ENCODE assay signal across 9 mouse cellular contexts in the genomic region with DNA sequence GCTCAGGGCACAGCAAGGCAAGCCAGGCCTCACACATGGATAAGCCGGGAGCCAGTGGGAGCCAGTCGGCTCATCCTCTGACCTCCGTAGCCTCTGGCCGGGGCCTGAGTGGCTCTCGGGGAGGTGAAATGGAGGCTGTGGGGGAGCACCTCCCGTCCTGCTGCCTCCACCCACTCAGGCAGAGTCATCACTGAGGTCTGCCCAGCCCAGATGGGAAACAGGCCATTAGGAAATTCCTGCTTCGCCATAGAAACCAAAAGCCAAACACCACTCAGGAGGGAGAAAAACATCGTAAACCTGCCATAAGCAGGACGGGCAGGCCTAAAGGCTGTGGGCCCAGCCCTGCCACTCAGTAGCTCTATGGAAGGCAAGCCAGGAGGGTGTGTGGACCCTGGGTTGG. TPM values are rescaled to one million over a fixed set of nuclear protein-coding genes. Genes with fewer than 3 reads are reported as not detected.
DNase-seq lines count a peak whose midpoint lies in the region; ATAC-seq and TF ChIP-seq lines count a peak whose summit lies in the region.
"Had no signal": no experiment of that assay in that cellular context is flagged by ENCODE, and none has a peak within 500 bp of the region (broad histone marks: within the 10 kb centered on the region; RNA-seq: fewer than 3 reads in every experiment).

No protein-coding gene starts in this region.

- CTCF ChIA-PET in Patski (lab: Charles Lee) = interaction anchor here (1.2 to 10.1 kb wide), 4 partner anchors 30 to 129 kb away, joined by 4 to 103 read pairs (median 12); no protein-coding TSS in a partner anchor

- DNase-seq in Patski (ENCODE audit: low read depth, low spot score) = peak; percentile 96
- DNase-seq in embryonic facial prominence, embryonic 11.5 days (ENCODE audit: low spot score) = peak; percentile 57
- DNase-seq in intestine, embryonic 14.5 days (ENCODE audit: low spot score) = no peak
- DNase-seq in lung, embryonic 14.5 days = peak; percentile 60
- DNase-seq in cerebellum, adult 11 months = no peak
- DNase-seq in left cerebral cortex, postnatal 4 days = no peak
- no peak for DNase-seq in left cerebral cortex, adult 2 months (ENCODE audit: extremely low spot score in 1 of 2, low spot score in 2 of 2)

- H3K9ac ChIP-seq in embryonic facial prominence, embryonic 11.5 days (replicated peaks; ENCODE audit: low read length) = no peak overlapping the region
- no peak overlapping the region for H3K9ac ChIP-seq in intestine, embryonic 14.5 days (ENCODE audit: low read length)
- no peak overlapping the region for H3K9ac ChIP-seq in lung, embryonic 14.5 days
- H3K9ac ChIP-seq in forebrain, embryonic 12.5 days = no peak overlapping the region
- H3K9ac ChIP-seq: midbrain, embryonic 12.5 days had no signal

- H3K4me3 ChIP-seq in embryonic facial prominence, embryonic 11.5 days (ENCODE audit: low read depth, low read length) = no peak overlapping the region
- no peak overlapping the region for H3K4me3 ChIP-seq in intestine, embryonic 14.5 days (ENCODE audit: low read depth, low read length)
- H3K4me3 ChIP-seq in lung, embryonic 14.5 days (ENCODE audit: low read depth, low read length) = no peak overlapping the region
- H3K4me3 ChIP-seq in forebrain, embryonic 12.5 days (replicated peaks) = no peak overlapping the region
- no peak overlapping the region for H3K4me3 ChIP-seq in left cerebral cortex, adult 2 months
- H3K4me3 ChIP-seq: midbrain, embryonic 12.5 days had no signal

- H3K27ac ChIP-seq in embryonic facial prominence, embryonic 11.5 days (replicated peaks; ENCODE audit: low read depth, low read length) = 0 out of 2 replicates have a peak overlapping the region, but pooled peaks have one; percentile 16
- H3K27ac ChIP-seq in intestine, embryonic 14.5 days (ENCODE audit: low read depth) = peak overlapping the region; percentile 45; the same call in 1 of the 2 replicates
- H3K27ac ChIP-seq in lung, embryonic 14.5 days (ENCODE audit: low read depth) = no peak overlapping the region
- H3K27ac ChIP-seq in forebrain, embryonic 12.5 days = no peak overlapping the region
- no peak overlapping the region; the same call in 1 of the 2 replicates for H3K27ac ChIP-seq in left cerebral cortex, adult 2 months
- H3K27ac ChIP-seq: midbrain, embryonic 12.5 days had no signal

- intact Hi-C loops in left cerebral cortex, postnatal 4 days (cut with DNase I) = loop anchor here (10.0 kb wide), 1 partner anchor 126 kb away; no protein-coding TSS in a partner anchor
- intact Hi-C loops in left cerebral cortex, adult 2 months (cut with DNase I) = no loop called here

- H3K4me2 ChIP-seq in embryonic facial prominence, embryonic 11.5 days (ENCODE audit: low read depth, low read length) = no peak overlapping the region
- no peak overlapping the region for H3K4me2 ChIP-seq in intestine, embryonic 14.5 days (ENCODE audit: low read length)
- H3K4me2 ChIP-seq in lung, embryonic 14.5 days = no peak overlapping the region
- H3K4me2 ChIP-seq in forebrain, embryonic 12.5 days = no peak overlapping the region
- H3K4me2 ChIP-seq: midbrain, embryonic 12.5 days had no signal

- H3K9me3 ChIP-seq in embryonic facial prominence, embryonic 11.5 days (replicated peaks; ENCODE audit: control insufficient read depth, low read length) = no peaks in the 10 kb centered on the region
- H3K9me3 ChIP-seq in intestine, embryonic 14.5 days (ENCODE audit: control insufficient read depth, low read length) = no peaks in the 10 kb centered on the region
- H3K9me3 ChIP-seq in lung, embryonic 14.5 days (ENCODE audit: low read depth, low read length) = no peaks in the 10 kb centered on the region
- no peaks in the 10 kb centered on the region for H3K9me3 ChIP-seq in forebrain, embryonic 12.5 days
- H3K9me3 ChIP-seq: midbrain, embryonic 12.5 days had no signal

- POLR2A ChIA-PET in Patski (lab: Charles Lee) = interaction anchor here (1.8 kb wide), 1 partner anchor 51 kb away, joined by 3 read pairs; no protein-coding TSS in a partner anchor

- 24% methylated on average over 9 of the region's 9 CpGs for WGBS in embryonic facial prominence, embryonic 11.5 days
- 17% methylated on average over 9 of the region's 9 CpGs for WGBS in intestine, embryonic 14.5 days
- WGBS in lung, embryonic 14.5 days = 28% methylated on average over 9 of the region's 9 CpGs
- 63% methylated on average over 9 of the region's 9 CpGs for WGBS in forebrain, embryonic 12.5 days

- peaks cover 11% of the 10 kb centered on the region for H3K4me1 ChIP-seq in embryonic facial prominence, embryonic 11.5 days (ENCODE audit: control insufficient read depth, insufficient read depth, low read length)
- H3K4me1 ChIP-seq in intestine, embryonic 14.5 days (replicated peaks; ENCODE audit: control insufficient read depth, insufficient read depth, low read length) = peaks cover 49% of the 10 kb centered on the region
- peaks cover 10% of the 10 kb centered on the region; the same call in 1 of the 2 replicates for H3K4me1 ChIP-seq in lung, embryonic 14.5 days (ENCODE audit: insufficient read depth)
- H3K4me1 ChIP-seq in forebrain, embryonic 12.5 days = peaks cover 50% of the 10 kb centered on the region

- H3K36me3 ChIP-seq in embryonic facial prominence, embryonic 11.5 days (replicated peaks; ENCODE audit: control insufficient read depth, insufficient read depth, low read depth, low read length) = no peaks in the 10 kb centered on the region; the same call in 1 of the 2 replicates
- H3K36me3 ChIP-seq in intestine, embryonic 14.5 days (ENCODE audit: control insufficient read depth, insufficient read depth, low read length) = peaks cover 17% of the 10 kb centered on the region
- no peaks in the 10 kb centered on the region for H3K36me3 ChIP-seq in lung, embryonic 14.5 days (ENCODE audit: insufficient read depth)
- no peaks in the 10 kb centered on the region for H3K36me3 ChIP-seq in forebrain, embryonic 12.5 days (replicated peaks)
- H3K36me3 ChIP-seq: midbrain, embryonic 12.5 days had no signal

- TF ChIP-seq CTCF in Patski (IDR thresholded peaks at IDR 0.05) = no peak
- no peak for TF ChIP-seq CTCF in lung, embryonic 14.5 days (IDR thresholded peaks at IDR 0.05; ENCODE audit: low read depth)
- no peak for TF ChIP-seq CTCF in left cerebral cortex, adult 2 months (IDR thresholded peaks at IDR 0.05)

- no peaks in the 10 kb centered on the region for H3K27me3 ChIP-seq in Patski
- no peaks in the 10 kb centered on the region for H3K27me3 ChIP-seq in embryonic facial prominence, embryonic 11.5 days (ENCODE audit: control insufficient read depth, insufficient read depth, low read length)
- no peaks in the 10 kb centered on the region for H3K27me3 ChIP-seq in intestine, embryonic 14.5 days (replicated peaks; ENCODE audit: control insufficient read depth, insufficient read depth, low read length)
- H3K27me3 ChIP-seq in lung, embryonic 14.5 days (ENCODE audit: insufficient read depth, low read length) = no peaks in the 10 kb centered on the region
- 0 out of 2 replicates have a peak, but pooled peaks cover 4% of the 10 kb centered on the region for H3K27me3 ChIP-seq in forebrain, embryonic 12.5 days
- H3K27me3 ChIP-seq: midbrain, embryonic 12.5 days had no signal

- peak; percentile 71 for ATAC-seq in Patski
- no peak for ATAC-seq in embryonic facial prominence, embryonic 11.5 days (replicated peaks; ENCODE audit: insufficient number of reproducible peaks, low FRiP score, low TSS enrichment, low read depth)
- peak; percentile 48; the same call in 1 of the 2 replicates for ATAC-seq in intestine, embryonic 14.5 days (replicated peaks; ENCODE audit: low FRiP score, low TSS enrichment, low read depth)
- peak; percentile 33 for ATAC-seq in lung, embryonic 14.5 days (ENCODE audit: insufficient read depth)
- no peak for ATAC-seq in forebrain, embryonic 12.5 days (ENCODE audit: low FRiP score)

- in situ Hi-C loops in Patski (cut with MboI; ENCODE audit: low pct_unique_long_range_greater_than_20kb) = loop anchor here (10.0 kb wide), 1 partner anchor 296 kb away; no protein-coding TSS in a partner anchor

RNA-seq across cellular contexts. Expression of gene Pdlim4, which starts 8.5 kb away (rescaled TPM):
- 0.51 TPM for polyA plus RNA-seq in Patski (2021)
- 120 and 127 TPM in 2 replicates for polyA plus RNA-seq in embryonic facial prominence, embryonic 11.5 days (2014; fragmentation: Nextera tagmentation; extraction: Ambion mirVana)
- 48.2 and 59.5 TPM in 2 replicates for polyA plus RNA-seq in intestine, embryonic 14.5 days (2014; fragmentation: Nextera tagmentation; extraction: Ambion mirVana)
- 12.1 and 12.6 TPM in 2 replicates for polyA plus RNA-seq in lung, embryonic 14.5 days (2014; fragmentation: Nextera tagmentation; extraction: Ambion mirVana)
- polyA plus RNA-seq in forebrain, embryonic 12.5 days (2016; fragmentation: Nextera tagmentation; extraction: Ambion mirVana) = 38.2 and 43.8 TPM in 2 replicates
- total RNA-seq in left cerebral cortex, postnatal 4 days (2021) = 10 to 100 TPM; 11.9 to 13.5 TPM
- 10 to 100 TPM; 13.8 to 14.0 TPM for total RNA-seq in left cerebral cortex, adult 2 months (2021)

RNA-seq across cellular contexts. Expression of gene Slc22a4, which starts 32.4 kb away (rescaled TPM):
- polyA plus RNA-seq in Patski (2021) = 42.3 TPM
- polyA plus RNA-seq in embryonic facial prominence, embryonic 11.5 days (2014; fragmentation: Nextera tagmentation; extraction: Ambion mirVana) = 1.4 and 1.8 TPM in 2 replicates
- 0.18 and 0.51 TPM in 2 replicates for polyA plus RNA-seq in intestine, embryonic 14.5 days (2014; fragmentation: Nextera tagmentation; extraction: Ambion mirVana)
- 0.38 and 0.45 TPM in 2 replicates for polyA plus RNA-seq in lung, embryonic 14.5 days (2014; fragmentation: Nextera tagmentation; extraction: Ambion mirVana)
- 0.92 and 1.6 TPM in 2 replicates for polyA plus RNA-seq in forebrain, embryonic 12.5 days (2016; fragmentation: Nextera tagmentation; extraction: Ambion mirVana)
- total RNA-seq in left cerebral cortex, postnatal 4 days (2021) = 1 to 10 TPM; 4.0 to 4.7 TPM
- 1 to 10 TPM; 8.5 to 8.8 TPM for total RNA-seq in left cerebral cortex, adult 2 months (2021)

RNA-seq across cellular contexts. Expression of gene P4ha2, which starts 39.6 kb away (rescaled TPM):
- polyA plus RNA-seq in Patski (2021) = 66.8 TPM
- 41.5 and 42.8 TPM in 2 replicates for polyA plus RNA-seq in embryonic facial prominence, embryonic 11.5 days (2014; fragmentation: Nextera tagmentation; extraction: Ambion mirVana)
- polyA plus RNA-seq in intestine, embryonic 14.5 days (2014; fragmentation: Nextera tagmentation; extraction: Ambion mirVana) = 38.7 and 44.4 TPM in 2 replicates
- polyA plus RNA-seq in lung, embryonic 14.5 days (2014; fragmentation: Nextera tagmentation; extraction: Ambion mirVana) = 26.0 and 28.4 TPM in 2 replicates
- 10.5 and 12.7 TPM in 2 replicates for polyA plus RNA-seq in forebrain, embryonic 12.5 days (2016; fragmentation: Nextera tagmentation; extraction: Ambion mirVana)
- 10 to 100 TPM; 14.4 to 15.7 TPM for total RNA-seq in left cerebral cortex, postnatal 4 days (2021)
- total RNA-seq in left cerebral cortex, adult 2 months (2021) = 10 to 100 TPM; 21.8 to 32.0 TPM

Comparison
In these comparisons a context has a peak if more than half of its experiments do, and no peak if none do; other contexts are left out.
1. ATAC-seq: peak in Patski (single experiment), intestine, embryonic 14.5 days (single experiment) and lung, embryonic 14.5 days (single experiment); none in embryonic facial prominence, embryonic 11.5 days (single experiment) and forebrain, embryonic 12.5 days (single experiment).
2. DNase-seq: peak in Patski (single experiment), embryonic facial prominence, embryonic 11.5 days (single experiment) and lung, embryonic 14.5 days (single experiment); none in intestine, embryonic 14.5 days (single experiment), cerebellum, adult 11 months (single experiment), left cerebral cortex, postnatal 4 days (single experiment) and left cerebral cortex, adult 2 months (0 of 2).
3. H3K27ac ChIP-seq: peak in embryonic facial prominence, embryonic 11.5 days (single experiment) and intestine, embryonic 14.5 days (single experiment); none in lung, embryonic 14.5 days (single experiment), forebrain, embryonic 12.5 days (single experiment) and left cerebral cortex, adult 2 months (single experiment).
4. RNA of gene Slc22a4, which starts 32.4 kb away (polyA plus RNA-seq): 42.3 TPM in Patski (single experiment); 0.92 to 1.6 TPM in forebrain, embryonic 12.5 days, 1.4 to 1.8 TPM in embryonic facial prominence, embryonic 11.5 days, 0.38 to 0.45 TPM in lung, embryonic 14.5 days and 0.18 to 0.51 TPM in intestine, embryonic 14.5 days; every median in the first group is over 10 times any median in the second.